Mouse (Mus musculus): ENCODE results near the gene Arhgap10. TPM values are rescaled to one million over a fixed set of nuclear protein-coding genes. Genes with fewer than 3 reads are reported as not detected.

The Arhgap10 gene
- total and polyA plus RNA-seq, 3 experiments: 13.1 to 22.8 TPM; not detected in 1

- no peaks in the 10 kb centered on the region for H3K4me1 ChIP-seq (ENCODE audit: control insufficient read depth in 1 of 2, insufficient read depth in 2 of 2, low read length in 2 of 2)
- no peak for TF ChIP-seq RCOR1 (IDR thresholded peaks at IDR 0.05; ENCODE audit: low read depth, low read length)
- peak; percentile 30; the same call in 1 of the 2 replicates for TF ChIP-seq ZC3H11A (IDR thresholded peaks at IDR 0.05; ENCODE audit: low read depth, low read length)
- no peak for TF ChIP-seq CHD2 (IDR thresholded peaks at IDR 0.05; ENCODE audit: low read length)
- no peak for TF ChIP-seq NELFE (IDR thresholded peaks at IDR 0.05; ENCODE audit: low read depth, low read length)
- no peak for TF ChIP-seq ZKSCAN1 (IDR thresholded peaks at IDR 0.05; ENCODE audit: low read depth, low read length)
- TF ChIP-seq TAL1 (IDR thresholded peaks at IDR 0.05; ENCODE audit: low read length): no peak
- TF ChIP-seq RAD21 (IDR thresholded peaks at IDR 0.05; ENCODE audit: low read depth, low read length): peak; percentile 58
- no peak for TF ChIP-seq USF1 (IDR thresholded peaks at IDR 0.05; ENCODE audit: low read depth, low read length)
- TF ChIP-seq SMC3 (IDR thresholded peaks at IDR 0.05; ENCODE audit: low read depth, low read length): peak; percentile 36
- no peak for TF ChIP-seq TCF12 (IDR thresholded peaks at IDR 0.05; ENCODE audit: low read depth, low read length)
- peak in 1 of 3 experiments; percentile 47; a peak in 2 of 6 replicates for TF ChIP-seq CTCF (IDR thresholded peaks at IDR 0.05 in 2 of 3, conservative IDR thresholded peaks at IDR 0.05 in 1 of 3; ENCODE audit: control insufficient read depth in 1 of 3, insufficient read depth in 1 of 3, low read depth in 2 of 3, low read length in 3 of 3, poor library complexity in 1 of 3, severe bottlenecking in 1 of 3)
- TF ChIP-seq TBP (IDR thresholded peaks at IDR 0.05; ENCODE audit: low read depth, low read length): no peak
- no peak for TF ChIP-seq POLR2AphosphoS2 (IDR thresholded peaks at IDR 0.05; ENCODE audit: low read length)
- H3K36me3 ChIP-seq (ENCODE audit: control insufficient read depth in 1 of 2, insufficient read depth in 2 of 2, low read length in 2 of 2): no peaks in the 10 kb centered on the region
- no peaks in the 10 kb centered on the region for H3K9me3 ChIP-seq (replicated peaks; ENCODE audit: insufficient read depth, low read length)
- H3K27me3 ChIP-seq (ENCODE audit: control insufficient read depth in 1 of 2, insufficient read depth in 2 of 2, low read length in 2 of 2): no peaks in the 10 kb centered on the region
- DNase-seq (ENCODE audit: low read depth, low spot score): peak; percentile 17
- H3K4me3 ChIP-seq (ENCODE audit: control insufficient read depth in 1 of 2, insufficient read depth in 1 of 2, low read depth in 2 of 2, low read length in 2 of 2): no peak overlapping the region
- H3K9ac ChIP-seq (ENCODE audit: control insufficient read depth, low read depth, low read length, poor library complexity, severe bottlenecking): no peak overlapping the region
- H3K79me2 ChIP-seq (ENCODE audit: control insufficient read depth, insufficient read depth, low read length, poor library complexity): no peaks in the 10 kb centered on the region
- no peak overlapping the region for H3K27ac ChIP-seq (ENCODE audit: control insufficient read depth, low read depth, low read length)
These were observed 278.3 kb downstream of the Arhgap10 start for GRCm38 (mm10) chr8:77239462-77239861.

- H3K36me3 ChIP-seq (ENCODE audit: control insufficient read depth in 1 of 2, insufficient read depth in 2 of 2, low read length in 2 of 2): no peaks in the 10 kb centered on the region
- TF ChIP-seq CTCF (IDR thresholded peaks at IDR 0.05 in 2 of 3, conservative IDR thresholded peaks at IDR 0.05 in 1 of 3; ENCODE audit: control insufficient read depth in 1 of 3, insufficient read depth in 1 of 3, low read depth in 2 of 3, low read length in 3 of 3, poor library complexity in 1 of 3, severe bottlenecking in 1 of 3) (no peak), ELF1 (IDR thresholded peaks at IDR 0.05; ENCODE audit: low read depth, low read length) (no peak), ETS1 (IDR thresholded peaks at IDR 0.05; ENCODE audit: low read depth, low read length) (no peak), POLR2A (IDR thresholded peaks at IDR 0.05; ENCODE audit: control insufficient read depth in 1 of 2, insufficient read depth in 1 of 2, low read depth in 1 of 2, low read length in 2 of 2, poor library complexity in 1 of 2) (no peak), E2F4 (IDR thresholded peaks at IDR 0.05; ENCODE audit: borderline replicate concordance, low read depth, low read length) (no peak), TAL1 (IDR thresholded peaks at IDR 0.05; ENCODE audit: low read length) (no peak), GATA1 (IDR thresholded peaks at IDR 0.05; ENCODE audit: low read depth, low read length) (no peak), NELFE (IDR thresholded peaks at IDR 0.05; ENCODE audit: low read depth, low read length) (no peak), ZNF384 (IDR thresholded peaks at IDR 0.05; ENCODE audit: low read depth, low read length) (no peak), USF1 (IDR thresholded peaks at IDR 0.05; ENCODE audit: low read depth, low read length) (no peak), KAT2A (conservative IDR thresholded peaks at IDR 0.05; ENCODE audit: low read depth, low read length) (no peak), CHD1 (IDR thresholded peaks at IDR 0.05; ENCODE audit: low read depth, low read length) (no peak), MAX (IDR thresholded peaks at IDR 0.05; ENCODE audit: low read length) (no peak), POLR2AphosphoS5 (IDR thresholded peaks at IDR 0.05; ENCODE audit: borderline replicate concordance, low read depth, low read length) (no peak), CHD2 (IDR thresholded peaks at IDR 0.05; ENCODE audit: low read length) (no peak)
- no peaks in the 10 kb centered on the region for H3K4me1 ChIP-seq (ENCODE audit: control insufficient read depth in 1 of 2, insufficient read depth in 2 of 2, low read length in 2 of 2)
- H3K9ac ChIP-seq (ENCODE audit: control insufficient read depth, low read depth, low read length, poor library complexity, severe bottlenecking): no peak overlapping the region
- no peaks in the 10 kb centered on the region for H3K27me3 ChIP-seq (ENCODE audit: control insufficient read depth in 1 of 2, insufficient read depth in 2 of 2, low read length in 2 of 2)
- no peak overlapping the region for H3K27ac ChIP-seq (ENCODE audit: control insufficient read depth, low read depth, low read length)
- H3K9me3 ChIP-seq (replicated peaks; ENCODE audit: insufficient read depth, low read length): no peaks in the 10 kb centered on the region
- no peak overlapping the region for H3K4me3 ChIP-seq (ENCODE audit: control insufficient read depth in 1 of 2, insufficient read depth in 1 of 2, low read depth in 2 of 2, low read length in 2 of 2)
- no peak for DNase-seq (ENCODE audit: low read depth, low spot score)
- H3K79me2 ChIP-seq (ENCODE audit: control insufficient read depth, insufficient read depth, low read length, poor library complexity): no peaks in the 10 kb centered on the region
These were observed 281.1 kb downstream of the Arhgap10 start for GRCm38 (mm10) chr8:77236701-77237100.
